Mouse (Mus musculus): ENCODE measurements around the gene Smug1.

Gene Smug1

GRCm38 (mm10) chr15:103167042-103167615 lies at the start of gene Smug1:
Smug1 (minus strand) TSS chr15:103167092.
- DNase-seq (ENCODE audit: low read depth): no peak

DNA sequence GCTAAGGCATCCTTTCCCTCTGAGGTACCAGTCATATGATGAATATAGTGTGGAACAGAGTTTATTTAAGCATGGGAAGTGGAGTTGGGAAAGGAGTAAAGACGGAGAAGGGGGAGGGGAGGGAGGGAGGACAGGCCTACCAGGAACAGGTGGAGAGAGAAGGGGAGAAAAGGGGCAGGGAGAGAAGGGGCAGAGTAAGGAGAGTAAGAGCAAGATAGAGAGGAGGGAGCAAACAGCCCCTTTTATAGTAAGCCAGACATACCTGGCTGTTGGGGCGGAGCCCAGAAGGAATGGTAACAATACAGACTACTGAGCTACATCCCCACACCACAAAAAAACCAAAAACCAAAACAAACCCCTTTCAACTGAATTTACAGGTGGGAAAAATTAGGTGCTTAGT lies 49.2 kb upstream of the Smug1 start:
- no peak for DNase-seq (ENCODE audit: low read depth)

GRCm38 (mm10) chr15:103214971-103215907 lies 48.3 kb upstream of the Smug1 start:
- DNase-seq (ENCODE audit: low read depth): peak; percentile 77

GRCm38 (mm10) chr15:103214149-103214548 lies 47.3 kb upstream of the Smug1 start:
- DNase-seq (ENCODE audit: low read depth): no peak

DNA sequence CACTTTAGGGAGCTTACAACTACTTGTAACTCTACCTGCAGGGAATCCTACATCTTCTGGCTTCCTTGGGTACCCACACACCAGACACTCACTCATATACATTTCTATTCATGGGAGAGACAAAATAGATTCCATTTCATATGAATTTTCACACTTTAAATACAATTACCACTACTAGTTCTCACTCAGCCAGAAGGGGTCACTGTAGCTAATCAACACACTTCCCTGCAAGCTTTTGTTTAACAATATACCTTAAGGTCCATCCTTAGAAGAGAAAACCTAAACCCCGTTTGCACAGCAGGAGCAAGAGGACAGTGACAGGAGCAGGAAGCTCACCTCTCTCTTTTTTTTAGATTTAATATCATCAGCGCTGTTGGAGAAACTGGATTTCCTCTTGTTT lies 38.3 kb upstream of the Smug1 start:
- no peak for DNase-seq (ENCODE audit: low read depth)

- DNase-seq (ENCODE audit: low read depth): no peak
Measured at GRCm38 (mm10) chr15:103202088-103202793, 35.3 kb upstream of the Smug1 start.

- no peak for DNase-seq (ENCODE audit: low read depth)
Measured at GRCm38 (mm10) chr15:103197785-103198184, 30.9 kb upstream of the Smug1 start.

GRCm38 (mm10) chr15:103196835-103197234 lies 29.9 kb upstream of the Smug1 start:
- DNase-seq (ENCODE audit: low read depth): no peak

GRCm38 (mm10) chr15:103193606-103194005 lies 26.7 kb upstream of the Smug1 start:
- no peak for DNase-seq (ENCODE audit: low read depth)

- no peak for DNase-seq (ENCODE audit: low read depth)
Measured at GRCm38 (mm10) chr15:103190531-103191462, 23.9 kb upstream of the Smug1 start.

GRCm38 (mm10) chr15:103190083-103190482 lies 23.2 kb upstream of the Smug1 start:
- DNase-seq (ENCODE audit: low read depth): no peak

DNA sequence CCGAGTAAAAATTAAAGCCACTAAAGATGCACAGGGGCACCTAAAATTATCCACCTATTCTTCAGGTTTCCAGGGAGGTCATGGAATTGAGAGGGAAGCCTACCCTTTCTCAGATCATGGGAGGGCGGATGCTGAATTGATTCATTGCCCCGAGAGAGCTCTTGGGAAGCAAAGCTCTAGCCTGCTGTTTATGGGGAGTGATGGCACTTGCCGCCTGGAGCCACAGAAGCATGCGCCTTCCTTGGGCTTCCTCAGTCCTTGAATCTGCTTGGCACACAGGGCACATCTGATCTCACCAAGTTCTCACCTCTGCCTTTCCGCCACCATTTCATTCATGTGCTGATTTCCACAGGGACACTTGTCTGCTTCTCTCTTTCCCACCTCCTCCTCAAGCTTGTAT lies 20.9 kb upstream of the Smug1 start:
- no peak for DNase-seq (ENCODE audit: low read depth)

DNA sequence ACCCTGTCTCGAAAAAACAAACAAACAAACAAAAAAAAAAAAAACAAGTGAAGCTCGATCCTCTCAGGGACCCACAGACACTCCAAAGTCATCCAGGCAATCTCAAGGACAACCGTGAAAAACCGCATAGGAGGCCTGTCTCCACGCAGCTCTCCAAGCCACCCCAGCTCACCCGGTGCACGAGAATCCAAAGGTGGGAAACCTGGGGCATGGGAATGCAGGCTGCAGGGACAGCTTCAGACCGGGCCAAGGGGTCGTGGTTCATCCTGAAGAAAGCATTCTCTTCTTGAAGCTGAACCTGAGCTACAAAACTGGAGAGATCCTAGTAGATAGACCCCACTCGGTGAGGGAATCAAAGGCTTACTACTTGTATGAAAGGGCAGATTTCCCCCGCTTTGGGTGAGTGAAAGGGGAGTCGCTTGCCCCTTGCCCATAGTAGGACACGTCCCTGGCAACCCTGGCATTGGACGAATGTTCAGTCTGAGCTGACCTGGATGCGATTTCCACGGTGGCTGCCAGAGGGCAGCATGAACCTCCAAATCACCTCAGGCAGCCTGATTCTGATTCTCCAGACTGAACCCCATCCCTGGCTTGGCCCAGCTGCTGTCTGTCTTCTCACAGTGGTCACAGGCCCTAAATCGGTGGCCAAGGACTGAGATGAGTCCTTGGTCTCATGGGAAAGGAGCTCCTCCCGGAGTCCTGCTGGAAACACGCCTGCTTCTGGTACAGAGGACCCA lies 18.7 kb upstream of the Smug1 start:
- no peak for DNase-seq (ENCODE audit: low read depth)

- DNase-seq (ENCODE audit: low read depth): no peak
Measured at GRCm38 (mm10) chr15:103183651-103184610, 17.0 kb upstream of the Smug1 start.

GRCm38 (mm10) chr15:103183135-103183534 lies 16.2 kb upstream of the Smug1 start:
- no peak for DNase-seq (ENCODE audit: low read depth)

DNA sequence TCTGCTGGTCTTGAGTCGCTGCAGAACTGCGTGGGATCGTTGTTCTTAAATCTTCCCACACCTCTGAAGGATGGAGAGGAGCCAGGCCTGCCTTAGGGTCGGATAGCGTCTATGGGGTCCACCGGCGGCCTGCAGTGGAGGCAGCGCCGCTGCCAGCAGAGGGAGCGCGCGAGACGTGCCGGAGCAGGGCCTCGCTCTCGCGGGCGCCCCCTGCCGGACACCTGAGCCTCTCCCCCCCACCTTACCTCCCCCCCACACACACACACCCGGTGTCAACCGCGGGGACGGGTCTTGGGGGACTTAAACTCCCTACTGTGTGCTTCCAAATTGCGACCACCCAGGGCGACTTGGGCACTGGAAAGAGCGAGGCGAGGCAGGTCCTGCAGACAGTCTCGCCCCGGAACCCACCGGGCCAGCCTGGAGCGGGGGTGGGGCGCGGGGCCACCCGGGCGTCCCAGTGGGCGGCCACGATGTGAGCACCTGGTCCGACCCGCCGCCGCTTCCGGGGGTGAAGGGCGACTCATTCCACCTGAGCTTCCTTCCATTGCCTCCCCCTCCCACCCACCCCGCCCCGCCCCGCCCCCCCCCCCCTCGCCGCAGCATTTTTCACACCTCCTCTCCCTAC lies 15.4 kb upstream of the Smug1 start:
- no peak for DNase-seq (ENCODE audit: low read depth)

DNA sequence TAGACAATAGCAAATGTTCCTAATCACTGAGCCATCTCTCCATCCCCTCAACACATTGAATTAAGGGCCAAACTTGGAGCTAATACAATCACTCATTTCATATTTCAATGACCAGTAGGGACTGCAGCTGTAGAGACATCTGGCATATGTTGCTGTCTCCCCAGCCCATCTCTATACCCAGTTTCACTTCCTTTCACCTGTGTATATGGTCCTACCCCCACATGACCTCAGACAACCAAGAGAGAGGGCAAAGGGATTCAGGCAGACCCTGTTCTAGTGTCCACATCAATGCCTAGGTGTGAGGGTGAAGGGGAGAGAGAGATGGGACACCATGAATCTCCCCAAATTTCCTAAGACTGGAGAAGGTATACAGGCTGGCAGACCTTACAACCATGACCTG lies 13.5 kb upstream of the Smug1 start:
- DNase-seq (ENCODE audit: low read depth): no peak

DNA sequence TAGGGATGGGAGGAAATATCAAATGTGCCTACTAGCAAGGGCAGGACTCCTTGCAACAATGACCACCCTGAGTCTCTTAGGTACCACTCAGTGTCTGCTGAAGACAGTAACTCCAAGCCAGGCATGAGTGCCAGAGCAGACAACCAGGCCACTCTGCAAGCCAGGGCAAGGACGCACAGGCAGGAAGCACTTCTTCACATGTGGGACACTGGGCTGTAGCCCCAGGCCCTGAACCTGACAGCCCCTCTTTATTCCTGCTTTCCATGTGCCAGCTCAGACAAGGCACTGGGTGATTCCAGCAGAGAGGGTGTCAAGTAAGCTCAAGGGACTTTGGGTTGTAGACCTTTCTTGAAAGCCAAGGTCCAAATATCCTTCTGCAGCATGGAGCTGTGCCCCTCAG lies 11.9 kb upstream of the Smug1 start:
- no peak for DNase-seq (ENCODE audit: low read depth)

DNA sequence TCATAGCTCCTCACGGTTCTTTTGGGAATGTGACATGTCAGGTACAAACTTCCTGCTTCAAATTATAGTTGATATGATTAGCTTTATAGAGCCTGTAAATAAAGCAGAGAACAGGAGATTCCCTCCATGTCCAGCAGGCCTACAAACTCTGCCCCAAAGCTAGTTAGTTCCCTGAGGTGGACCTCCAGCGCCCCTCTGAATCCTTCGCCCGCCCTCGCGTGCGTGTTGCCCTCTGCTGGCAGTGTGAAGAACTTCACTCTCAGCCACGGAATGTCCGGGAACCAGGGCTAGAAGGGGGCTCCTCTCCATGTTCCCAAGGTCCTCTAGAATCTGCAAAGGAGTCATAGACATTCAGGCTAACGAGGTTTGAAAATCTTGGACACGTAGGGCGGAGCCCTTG lies 11.2 kb upstream of the Smug1 start:
- no peak for DNase-seq (ENCODE audit: low read depth)

All from c-Kit-positive CD71-negative TER-119-negative erythroid progenitor cells, embryonic 14.5 days (primary cell).